Mouse (Mus musculus) liver, postnatal 0 days (tissue): Measurements from ENCODE around the gene Mybphl.
A peak's percentile ranks its signal among the peaks of the same experiment; 100 is the strongest.

Experiments used
- CTCF ChIP-seq: sonication (generic); IDR thresholded peaks from 2 replicates; pipeline ENCODE4 v1.5.1; 2016; ENCODE audit warnings: antibody characterized with exemption, low read depth
- EP300 ChIP-seq: IDR thresholded peaks from 2 replicates; pipeline ENCODE4 v1.6.1; 2016; ENCODE audit warnings: antibody characterized with exemption, low read depth, mild to moderate bottlenecking

DNA sequence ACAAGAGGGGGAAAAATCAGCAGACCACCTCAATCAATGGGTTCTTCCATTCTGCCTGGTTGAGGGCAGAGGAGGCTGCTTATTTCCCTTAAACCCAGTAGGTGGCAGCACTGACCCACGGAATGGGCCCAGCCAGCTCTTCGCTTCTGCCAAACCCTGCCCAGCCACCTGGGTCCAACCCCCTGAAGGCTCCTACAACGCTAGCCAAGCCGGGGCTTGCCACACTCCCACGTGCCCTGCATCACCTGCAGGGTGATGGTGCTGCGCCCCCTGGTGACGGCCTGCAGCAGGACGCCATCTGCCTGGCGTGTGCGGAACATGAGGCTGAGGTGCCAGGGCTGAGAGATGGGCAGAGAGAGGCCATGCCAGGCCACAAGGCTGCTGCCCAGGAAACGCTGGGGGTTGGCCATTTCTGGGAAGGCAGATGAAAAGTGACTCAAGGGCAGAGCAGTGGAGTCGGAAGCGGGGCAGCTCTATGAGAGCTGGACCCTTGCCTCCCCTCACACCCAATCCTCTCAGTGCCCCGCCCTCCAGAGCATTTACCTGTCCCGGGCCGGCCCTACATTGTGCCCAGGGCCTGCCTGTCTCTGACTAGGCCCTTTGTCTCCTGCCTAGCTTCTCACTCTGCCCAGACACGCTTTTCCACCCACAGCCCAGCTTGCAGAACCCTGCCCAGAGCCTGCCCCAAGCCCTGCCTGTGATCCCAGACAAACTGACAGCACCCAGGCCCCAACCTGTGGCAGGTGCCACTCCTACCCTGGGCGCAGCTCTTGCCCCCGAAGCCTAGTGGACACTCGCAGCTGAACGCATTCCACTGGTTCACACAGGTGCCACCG is 37.2 kb downstream of the Mybphl start:
- TF ChIP-seq CTCF: peak; percentile 98
- TF ChIP-seq EP300: no peak
